Mouse (Mus musculus) stomach, embryonic 14.5 days (tissue): Measurements from ENCODE around the gene Pax7. TPM values are rescaled to one million over a fixed set of nuclear protein-coding genes. Genes with fewer than 3 reads are reported as not detected.

Experiments used
- ATAC-seq: fragments of 200-750 bp; cut with Nextera tagmentation; 2 replicates; pipeline ENCODE4 v1.8.0; 2017; ENCODE audit warnings: low read depth, moderate TSS enrichment; ENCODE audit not compliant: insufficient number of reproducible peaks, insufficient read depth, low FRiP score
- H3K27ac ChIP-seq: fragments of 300-500 bp; sonication (generic); 2 replicates; pipeline ENCODE4 v1.5.1; 2014; ENCODE audit warnings: mild to moderate bottlenecking, low read length, moderate library complexity, mixed read lengths
- H3K27me3 ChIP-seq: fragments of 300-500 bp; sonication (generic); 2 replicates; pipeline ENCODE4 v1.6.1; 2014; ENCODE audit warnings: low read length, control low read depth, mixed read lengths; ENCODE audit not compliant: control insufficient read depth, insufficient read depth
- H3K36me3 ChIP-seq: fragments of 300-500 bp; sonication (generic); 2 replicates; pipeline ENCODE4 v1.6.1; 2014; ENCODE audit warnings: mild to moderate bottlenecking, control low read depth, low read length, moderate library complexity, mixed read lengths; ENCODE audit not compliant: control insufficient read depth, insufficient read depth
- H3K4me1 ChIP-seq: fragments of 300-500 bp; sonication (generic); 2 replicates; pipeline ENCODE4 v1.6.1; 2014; ENCODE audit warnings: low read length, control low read depth, mixed read lengths; ENCODE audit not compliant: control insufficient read depth, insufficient read depth
- H3K4me2 ChIP-seq: fragments of 300-500 bp; sonication (generic); replicated peaks from 2 replicates; pipeline ENCODE4 v1.6.1; 2014; ENCODE audit warnings: low read depth, low read length, control low read depth
- H3K4me3 ChIP-seq: fragments of 300-500 bp; sonication (generic); 2 replicates; pipeline ENCODE4 v1.5.1; 2014; ENCODE audit warnings: low read depth, low read length, control low read depth
- H3K9ac ChIP-seq: fragments of 300-500 bp; sonication (generic); replicated peaks from 2 replicates; pipeline ENCODE4 v1.6.1; 2014; ENCODE audit warnings: low read depth, mild to moderate bottlenecking, control low read depth, low read length, moderate library complexity, mixed read lengths
- H3K9me3 ChIP-seq: fragments of 300-500 bp; sonication (generic); 2 replicates; pipeline ENCODE4 v1.6.1; 2016; ENCODE audit warnings: low read depth, low read length, control low read depth; ENCODE audit not compliant: control insufficient read depth
- WGBS: fragments of 180-500 bp; shearing (Covaris S2); extraction: QIAGEN DNeasy Blood & Tissue Kit; methylation state at CpG from one replicate; pipeline ENCODE4 v1.1.7; 2014; 5-methylcytosine and 5-hydroxymethylcytosine counted together
- polyA plus RNA-seq: library from polyadenylated mRNA; unstranded; fragments of >200 nt; fragmentation: Nextera tagmentation; extraction: Ambion mirVana; gene quantifications from 2 replicates; pipeline ENCODE4 v1.2.1, GENCODE M21; 2014

Gene Pax7
- polyA plus RNA-seq, 1 experiment from 2014 or later = not detected

DNA sequence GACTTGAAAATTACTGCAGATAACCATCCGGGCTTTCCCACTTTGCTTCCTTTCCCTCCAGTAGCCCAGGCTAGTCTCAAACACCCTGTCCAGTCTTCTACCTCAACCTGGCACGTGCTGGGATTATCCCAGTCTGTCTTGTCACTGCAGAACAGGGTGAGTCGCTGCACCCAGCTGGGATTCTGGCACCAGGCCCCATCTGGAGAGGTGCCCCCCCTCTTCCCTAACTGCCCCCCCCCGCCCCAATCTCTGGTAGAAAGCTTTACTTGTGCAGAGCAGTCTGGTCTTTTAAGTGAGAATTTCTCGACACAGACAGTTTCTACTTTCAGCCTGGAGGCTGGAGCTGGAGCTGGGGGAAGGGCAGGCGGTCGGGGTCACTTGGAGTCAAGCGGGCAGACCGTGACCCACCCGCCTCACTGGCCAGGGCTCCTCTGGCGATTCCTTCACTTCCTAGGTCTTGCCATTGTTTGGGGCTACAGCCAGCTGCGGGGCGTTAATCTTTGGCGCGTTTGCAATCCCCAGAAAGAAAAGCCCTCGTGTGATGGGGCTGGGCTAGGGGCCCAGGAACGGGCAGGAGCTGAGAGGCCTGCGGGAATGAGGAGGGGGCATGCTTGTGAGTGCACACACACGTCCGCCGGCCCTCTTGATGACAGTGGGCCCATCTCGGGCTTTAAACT is 22.4 kb downstream of the Pax7 start:
- no peaks in the 10 kb centered on the region for H3K9me3 ChIP-seq
- H3K4me1 ChIP-seq = peaks cover 7% of the 10 kb centered on the region
- no peaks in the 10 kb centered on the region for H3K36me3 ChIP-seq
- no peak overlapping the region for H3K4me3 ChIP-seq
- 4% methylated on average over 22 of the region's 22 CpGs for WGBS
- H3K4me2 ChIP-seq = peak overlapping the region; percentile 27
- H3K9ac ChIP-seq = no peak overlapping the region
- no peak for ATAC-seq
- H3K27ac ChIP-seq = no peak overlapping the region
- H3K27me3 ChIP-seq = peaks cover 22% of the 10 kb centered on the region

DNA sequence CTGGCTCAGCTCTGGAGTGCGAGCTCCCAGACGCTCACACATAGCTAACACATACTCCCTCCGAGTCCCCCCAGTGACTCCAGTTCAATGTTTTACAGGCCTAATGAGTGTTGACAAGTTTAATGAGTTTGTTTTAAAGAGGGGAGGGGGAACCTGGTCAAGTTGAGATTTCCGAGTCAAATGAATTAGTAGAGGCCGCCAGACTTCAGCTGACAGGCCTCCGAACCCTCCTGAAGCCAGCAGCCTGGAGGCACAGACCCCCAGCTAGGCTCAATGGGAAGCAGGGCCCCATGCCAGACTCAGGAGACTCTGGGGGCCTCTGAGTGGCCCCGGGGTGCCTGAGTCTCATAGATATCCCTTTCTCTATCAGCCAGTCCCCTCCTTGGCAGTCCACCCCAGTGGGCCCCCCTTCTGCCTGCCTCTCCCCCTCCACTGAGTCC is 23.9 kb downstream of the Pax7 start:
- Histone ChIP-seq H3K9me3 (no peaks in the 10 kb centered on the region), H3K9ac (no peak overlapping the region)

GRCm38 (mm10) chr4:139807820-139808219 is 25.5 kb downstream of the Pax7 start:
- Histone ChIP-seq H3K9ac (no peak overlapping the region), H3K4me3 (no peak overlapping the region), H3K27me3 (peaks cover 14% of the 10 kb centered on the region), H3K9me3 (no peaks in the 10 kb centered on the region), H3K27ac (no peak overlapping the region), H3K4me2 (no peak overlapping the region), H3K4me1 (peaks cover 7% of the 10 kb centered on the region), H3K36me3 (no peaks in the 10 kb centered on the region)
- no peak for ATAC-seq
- whole genome bisulfite sequencing = 47% methylated on average over 10 of the region's 10 CpGs

More for the DNA sequence above, 23.9 kb downstream of the Pax7 start:
- Histone ChIP-seq H3K4me3 (no peak overlapping the region), H3K27me3 (peaks cover 22% of the 10 kb centered on the region), H3K4me1 (peaks cover 7% of the 10 kb centered on the region), H3K4me2 (no peak overlapping the region), H3K27ac (no peak overlapping the region), H3K36me3 (no peaks in the 10 kb centered on the region)
- 49% methylated on average over 7 of the region's 7 CpGs for WGBS
- no peak for ATAC-seq

GRCm38 (mm10) chr4:139807191-139807808 is 26.0 kb downstream of the Pax7 start:
- Histone ChIP-seq H3K9me3 (no peaks in the 10 kb centered on the region), H3K4me2 (no peak overlapping the region), H3K9ac (no peak overlapping the region), H3K4me3 (no peak overlapping the region), H3K36me3 (no peaks in the 10 kb centered on the region), H3K27ac (no peak overlapping the region), H3K27me3 (peaks cover 11% of the 10 kb centered on the region), H3K4me1 (peaks cover 7% of the 10 kb centered on the region)
- no peak for ATAC-seq
- 23% methylated on average over 14 of the region's 14 CpGs for WGBS

GRCm38 (mm10) chr4:139804896-139805295 is 28.4 kb downstream of the Pax7 start:
- H3K4me3 ChIP-seq = no peak overlapping the region
- no peaks in the 10 kb centered on the region for H3K4me1 ChIP-seq
- no peaks in the 10 kb centered on the region for H3K9me3 ChIP-seq
- no peaks in the 10 kb centered on the region for H3K36me3 ChIP-seq
- no peak overlapping the region for H3K27ac ChIP-seq
- WGBS = 73% methylated on average over 8 of the region's 8 CpGs
- no peak overlapping the region for H3K4me2 ChIP-seq
- ATAC-seq = no peak
- no peak overlapping the region for H3K9ac ChIP-seq
- peaks cover 7% of the 10 kb centered on the region; the same call in 1 of the 2 replicates for H3K27me3 ChIP-seq

DNA sequence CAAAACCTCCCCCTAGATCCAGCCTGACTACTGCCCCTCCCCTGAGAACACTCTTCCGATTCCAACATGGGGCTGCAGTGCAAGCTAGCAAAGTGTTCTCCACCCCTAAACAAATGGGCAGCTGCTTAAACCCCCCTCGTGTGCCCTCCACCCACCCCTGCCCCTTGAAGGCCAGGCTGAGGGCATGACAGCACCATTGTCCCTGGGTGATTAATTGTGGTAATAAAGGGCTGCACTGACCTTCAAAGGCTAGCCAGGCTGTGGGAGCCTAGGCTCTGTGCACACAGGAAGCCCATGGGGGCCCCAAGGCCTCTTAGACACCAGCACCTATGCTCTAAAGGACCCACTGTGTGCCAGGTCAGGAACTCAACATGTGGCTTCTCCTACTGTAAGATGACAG is 29.3 kb downstream of the Pax7 start:
- no peaks in the 10 kb centered on the region for H3K36me3 ChIP-seq
- 2% methylated on average over 2 of the region's 2 CpGs for WGBS
- H3K9ac ChIP-seq = no peak overlapping the region
- no peak overlapping the region for H3K4me2 ChIP-seq
- no peak for ATAC-seq
- H3K27me3 ChIP-seq = peaks cover 7% of the 10 kb centered on the region; the same call in 1 of the 2 replicates
- no peaks in the 10 kb centered on the region for H3K4me1 ChIP-seq
- no peaks in the 10 kb centered on the region for H3K9me3 ChIP-seq
- H3K4me3 ChIP-seq = no peak overlapping the region
- H3K27ac ChIP-seq = no peak overlapping the region

- Histone ChIP-seq H3K36me3 (no peaks in the 10 kb centered on the region), H3K4me3 (no peak overlapping the region), H3K9ac (no peak overlapping the region), H3K9me3 (no peaks in the 10 kb centered on the region), H3K4me2 (no peak overlapping the region), H3K27me3 (no peaks in the 10 kb centered on the region), H3K4me1 (no peaks in the 10 kb centered on the region), H3K27ac (no peak overlapping the region)
- WGBS = 60% methylated on average over 8 of the region's 10 CpGs
- ATAC-seq = no peak
These were observed 33.8 kb downstream of the Pax7 start for GRCm38 (mm10) chr4:139799436-139800100.

GRCm38 (mm10) chr4:139797344-139797743 is 36.0 kb downstream of the Pax7 start:
- whole genome bisulfite sequencing = 38% methylated on average over 4 of the region's 4 CpGs
- Histone ChIP-seq H3K27me3 (no peaks in the 10 kb centered on the region), H3K4me3 (no peak overlapping the region), H3K4me2 (no peak overlapping the region), H3K9me3 (no peaks in the 10 kb centered on the region), H3K27ac (peak overlapping the region; percentile 71), H3K4me1 (no peaks in the 10 kb centered on the region), H3K9ac (no peak overlapping the region), H3K36me3 (no peaks in the 10 kb centered on the region)
- peak; percentile 85 for ATAC-seq
